Mouse (Mus musculus): ENCODE results near the gene Gm6525. TPM values are rescaled to one million over a fixed set of nuclear protein-coding genes. Genes with fewer than 3 reads are reported as not detected.

The Gm6525 gene
- polyA plus RNA-seq, 1 experiment from 2014 or later: 0.99 TPM

DNA sequence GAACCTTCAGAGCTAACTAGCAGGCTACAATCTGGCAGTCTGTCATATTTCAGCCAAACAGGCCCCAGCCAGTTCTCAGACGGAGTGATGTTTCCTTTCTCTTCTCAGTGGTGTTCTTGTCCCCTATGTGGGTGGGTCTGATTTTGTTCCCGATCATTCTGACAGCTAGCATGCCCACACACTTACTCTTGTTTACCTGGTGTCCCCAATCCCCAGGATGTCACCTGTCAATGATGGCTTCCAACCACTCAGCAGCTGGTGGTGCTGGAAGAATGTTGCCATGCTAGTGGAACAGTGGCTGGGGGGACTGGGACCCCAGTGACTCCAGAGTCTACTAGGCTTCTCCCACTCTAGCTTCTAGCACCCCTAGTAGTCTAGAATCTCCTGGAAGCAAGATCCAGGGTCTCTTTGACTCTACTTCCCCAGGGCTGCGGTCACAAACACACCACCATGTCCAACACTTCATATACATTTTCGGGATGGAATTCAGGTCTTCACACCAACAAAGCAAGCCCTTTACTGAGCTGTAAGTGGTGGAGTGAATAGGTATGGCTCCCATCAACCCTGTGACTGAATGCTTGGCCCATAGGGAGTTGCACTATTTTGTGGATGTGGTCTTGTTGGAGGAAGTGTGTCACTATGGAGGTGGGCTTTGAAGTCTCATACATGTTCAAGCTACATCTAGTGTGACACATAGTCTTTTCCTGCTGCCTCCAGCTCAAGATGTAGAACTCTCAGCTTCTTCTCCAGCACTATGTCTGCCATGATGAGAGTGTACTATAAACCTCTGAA lies 16.1 kb upstream of the Gm6525 start:
- no peak overlapping the region for H3K9ac ChIP-seq (ENCODE audit: low read depth, low read length)
- no peaks in the 10 kb centered on the region for H3K9me3 ChIP-seq (ENCODE audit: control insufficient read depth, low read length)
- H3K4me3 ChIP-seq (ENCODE audit: low read depth, low read length): no peak overlapping the region
- no peaks in the 10 kb centered on the region for H3K27me3 ChIP-seq (ENCODE audit: control insufficient read depth, insufficient read depth, low read length)
- no peak overlapping the region for H3K4me2 ChIP-seq (replicated peaks; ENCODE audit: low read depth, low read length)
- H3K36me3 ChIP-seq (ENCODE audit: control insufficient read depth, insufficient read depth, low read length): peaks cover 2% of the 10 kb centered on the region; the same call in 1 of the 2 replicates
- 85% methylated on average over 4 of the region's 4 CpGs for WGBS
- H3K4me1 ChIP-seq (replicated peaks; ENCODE audit: control insufficient read depth, insufficient read depth, low read length): no peaks in the 10 kb centered on the region
- H3K27ac ChIP-seq (ENCODE audit: low read depth, low read length): no peak overlapping the region
- DNase-seq (ENCODE audit: low spot score): no peak
- ATAC-seq (ENCODE audit: low FRiP score): no peak

- no peak for ATAC-seq (ENCODE audit: low FRiP score)
- WGBS: 94% methylated on average over 3 of the region's 3 CpGs
- Histone ChIP-seq H3K27me3 (ENCODE audit: control insufficient read depth, insufficient read depth, low read length) (no peaks in the 10 kb centered on the region), H3K27ac (ENCODE audit: low read depth, low read length) (no peak overlapping the region), H3K9me3 (ENCODE audit: control insufficient read depth, low read length) (no peaks in the 10 kb centered on the region), H3K4me2 (replicated peaks; ENCODE audit: low read depth, low read length) (no peak overlapping the region), H3K9ac (ENCODE audit: low read depth, low read length) (no peak overlapping the region), H3K36me3 (ENCODE audit: control insufficient read depth, insufficient read depth, low read length) (peaks cover 8% of the 10 kb centered on the region; the same call in 1 of the 2 replicates), H3K4me3 (ENCODE audit: low read depth, low read length) (no peak overlapping the region), H3K4me1 (replicated peaks; ENCODE audit: control insufficient read depth, insufficient read depth, low read length) (no peaks in the 10 kb centered on the region)
- no peak for DNase-seq (ENCODE audit: low spot score)
Observed at GRCm38 (mm10) chr3:84165391-84165790, 8.5 kb upstream of the Gm6525 start.

- Histone ChIP-seq H3K27me3 (ENCODE audit: control insufficient read depth, insufficient read depth, low read length) (no peaks in the 10 kb centered on the region), H3K4me3 (ENCODE audit: low read depth, low read length) (no peak overlapping the region), H3K27ac (ENCODE audit: low read depth, low read length) (no peak overlapping the region), H3K9me3 (ENCODE audit: control insufficient read depth, low read length) (no peaks in the 10 kb centered on the region), H3K9ac (ENCODE audit: low read depth, low read length) (no peak overlapping the region), H3K4me2 (replicated peaks; ENCODE audit: low read depth, low read length) (no peak overlapping the region), H3K4me1 (replicated peaks; ENCODE audit: control insufficient read depth, insufficient read depth, low read length) (no peaks in the 10 kb centered on the region), H3K36me3 (ENCODE audit: control insufficient read depth, insufficient read depth, low read length) (peaks cover 8% of the 10 kb centered on the region; the same call in 1 of the 2 replicates)
- no peak for DNase-seq (ENCODE audit: low spot score)
- 96% methylated on average over 5 of the region's 5 CpGs for WGBS
- no peak for ATAC-seq (ENCODE audit: low FRiP score)
Observed at GRCm38 (mm10) chr3:84166073-84166472, 7.8 kb upstream of the Gm6525 start.

DNA sequence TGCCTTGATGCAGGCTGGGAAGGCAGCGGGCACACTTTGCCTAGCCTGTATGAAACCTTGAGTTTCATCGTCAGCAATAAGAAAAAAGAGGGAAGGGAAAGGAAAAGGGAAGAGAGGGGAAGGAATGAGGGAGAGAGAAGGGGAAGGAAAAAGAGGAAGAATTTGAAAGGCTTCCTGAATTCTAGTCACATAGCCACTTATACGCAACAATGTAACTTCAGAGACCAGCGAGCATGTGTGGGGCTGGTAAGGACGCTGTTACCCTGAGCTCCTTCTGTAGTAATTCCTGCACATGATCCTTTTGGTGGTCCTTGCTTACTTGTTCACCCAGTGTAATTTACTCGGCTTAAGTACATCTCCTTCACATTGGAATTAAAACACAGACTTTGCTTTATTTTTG lies 5.0 kb upstream of the Gm6525 start:
- no peaks in the 10 kb centered on the region for H3K27me3 ChIP-seq (ENCODE audit: control insufficient read depth, insufficient read depth, low read length)
- H3K4me3 ChIP-seq (ENCODE audit: low read depth, low read length): no peak overlapping the region
- peaks cover 10% of the 10 kb centered on the region; the same call in 1 of the 2 replicates for H3K36me3 ChIP-seq (ENCODE audit: control insufficient read depth, insufficient read depth, low read length)
- no peaks in the 10 kb centered on the region for H3K9me3 ChIP-seq (ENCODE audit: control insufficient read depth, low read length)
- no peaks in the 10 kb centered on the region for H3K4me1 ChIP-seq (replicated peaks; ENCODE audit: control insufficient read depth, insufficient read depth, low read length)
- DNase-seq (ENCODE audit: low spot score): no peak
- WGBS: 96% methylated on average over 6 of the region's 6 CpGs
- H3K4me2 ChIP-seq (replicated peaks; ENCODE audit: low read depth, low read length): no peak overlapping the region
- H3K27ac ChIP-seq (ENCODE audit: low read depth, low read length): no peak overlapping the region
- no peak for ATAC-seq (ENCODE audit: low FRiP score)
- no peak overlapping the region for H3K9ac ChIP-seq (ENCODE audit: low read depth, low read length)

DNA sequence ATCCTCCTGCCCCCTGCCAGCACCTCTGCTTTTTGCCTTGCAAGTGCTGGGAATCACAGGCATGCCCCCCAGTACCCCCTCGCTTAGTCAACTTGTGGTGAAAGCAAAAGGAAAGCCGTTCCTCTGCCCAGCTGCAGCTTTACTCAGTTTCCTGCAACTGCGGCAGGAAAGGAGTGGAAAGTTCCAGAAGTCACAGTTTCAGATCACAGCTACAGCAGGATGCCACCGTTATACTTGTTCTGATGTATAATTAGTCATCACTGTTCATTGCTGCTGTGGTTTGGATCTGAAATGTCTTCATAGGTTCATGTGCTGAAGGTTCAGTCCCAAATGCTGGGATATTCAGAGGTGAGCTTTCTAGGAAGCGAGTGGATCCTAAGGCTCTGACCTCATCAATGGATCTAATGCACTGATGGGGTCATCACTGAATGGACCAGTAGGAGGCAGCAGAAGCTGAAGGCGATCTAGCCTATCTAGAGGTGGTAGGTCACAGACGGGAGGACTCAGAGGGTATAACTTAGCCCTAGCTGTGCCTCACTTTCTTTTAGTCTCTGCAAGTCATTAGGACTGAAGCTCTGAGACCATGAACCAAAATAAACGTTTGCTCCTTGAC lies 4.4 kb upstream of the Gm6525 start:
- ATAC-seq (ENCODE audit: low FRiP score): 0 out of 2 replicates have a peak, but pooled peaks have one; percentile 35
- H3K4me3 ChIP-seq (ENCODE audit: low read depth, low read length): no peak overlapping the region
- WGBS: 76% methylated on average over 8 of the region's 8 CpGs

GRCm38 (mm10) chr3:84172406-84172805 lies 1.5 kb upstream of the Gm6525 start:
- ATAC-seq (ENCODE audit: low FRiP score): no peak
- WGBS: 49% methylated on average over 11 of the region's 11 CpGs

More for the DNA sequence above, 4.4 kb upstream of the Gm6525 start:
- H3K27ac ChIP-seq (ENCODE audit: low read depth, low read length): no peak overlapping the region
- H3K4me2 ChIP-seq (replicated peaks; ENCODE audit: low read depth, low read length): no peak overlapping the region
- H3K27me3 ChIP-seq (ENCODE audit: control insufficient read depth, insufficient read depth, low read length): no peaks in the 10 kb centered on the region
- peaks cover 10% of the 10 kb centered on the region; the same call in 1 of the 2 replicates for H3K36me3 ChIP-seq (ENCODE audit: control insufficient read depth, insufficient read depth, low read length)
- H3K9me3 ChIP-seq (ENCODE audit: control insufficient read depth, low read length): no peaks in the 10 kb centered on the region
- no peak overlapping the region for H3K9ac ChIP-seq (ENCODE audit: low read depth, low read length)
- H3K4me1 ChIP-seq (replicated peaks; ENCODE audit: control insufficient read depth, insufficient read depth, low read length): no peaks in the 10 kb centered on the region
- no peak for DNase-seq (ENCODE audit: low spot score)

GRCm38 (mm10) chr3:84175337-84176315 lies 1.7 kb downstream of the Gm6525 start:
- Histone ChIP-seq H3K27me3 (ENCODE audit: control insufficient read depth, insufficient read depth, low read length) (no peaks in the 10 kb centered on the region), H3K9ac (ENCODE audit: low read depth, low read length) (no peak overlapping the region), H3K27ac (ENCODE audit: low read depth, low read length) (no peak overlapping the region), H3K4me3 (ENCODE audit: low read depth, low read length) (no peak overlapping the region), H3K4me2 (replicated peaks; ENCODE audit: low read depth, low read length) (no peak overlapping the region), H3K36me3 (ENCODE audit: control insufficient read depth, insufficient read depth, low read length) (0 out of 2 replicates have a peak, but pooled peaks cover 5% of the 10 kb centered on the region), H3K9me3 (ENCODE audit: control insufficient read depth, low read length) (no peaks in the 10 kb centered on the region), H3K4me1 (replicated peaks; ENCODE audit: control insufficient read depth, insufficient read depth, low read length) (no peaks in the 10 kb centered on the region)
- WGBS: 51% methylated on average over 7 of the region's 7 CpGs
- DNase-seq (ENCODE audit: low spot score): peak; percentile 80
- ATAC-seq (ENCODE audit: low FRiP score): peak; percentile 60; the same call in 1 of the 2 replicates

More at GRCm38 (mm10) chr3:84172406-84172805, 1.5 kb upstream of the Gm6525 start:
- no peak overlapping the region for H3K4me3 ChIP-seq (ENCODE audit: low read depth, low read length)
- H3K9me3 ChIP-seq (ENCODE audit: control insufficient read depth, low read length): no peaks in the 10 kb centered on the region
- no peak overlapping the region for H3K9ac ChIP-seq (ENCODE audit: low read depth, low read length)
- no peak overlapping the region for H3K4me2 ChIP-seq (replicated peaks; ENCODE audit: low read depth, low read length)
- no peaks in the 10 kb centered on the region for H3K27me3 ChIP-seq (ENCODE audit: control insufficient read depth, insufficient read depth, low read length)
- peaks cover 6% of the 10 kb centered on the region; the same call in 1 of the 2 replicates for H3K36me3 ChIP-seq (ENCODE audit: control insufficient read depth, insufficient read depth, low read length)
- no peak overlapping the region for H3K27ac ChIP-seq (ENCODE audit: low read depth, low read length)
- no peaks in the 10 kb centered on the region for H3K4me1 ChIP-seq (replicated peaks; ENCODE audit: control insufficient read depth, insufficient read depth, low read length)
- DNase-seq (ENCODE audit: low spot score): no peak

DNA sequence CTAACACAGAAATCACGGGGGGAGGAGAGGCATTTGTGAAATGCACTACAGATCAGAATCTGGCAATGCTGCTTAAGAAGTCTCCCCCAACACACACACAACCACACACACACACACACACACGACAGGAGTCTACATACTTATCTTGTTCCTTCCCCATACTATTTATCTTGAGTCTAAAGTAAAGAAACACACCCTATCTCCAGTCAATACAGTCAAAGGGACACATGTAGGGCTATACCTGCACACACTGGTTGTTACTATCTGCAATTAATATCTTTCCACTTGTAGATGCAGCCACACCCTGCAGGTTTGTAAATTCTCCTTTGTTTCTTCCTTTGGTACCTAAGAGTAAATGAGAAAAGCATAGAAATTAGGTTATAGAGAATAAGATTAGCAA lies 3.9 kb downstream of the Gm6525 start:
- no peak overlapping the region for H3K9ac ChIP-seq (ENCODE audit: low read depth, low read length)

More for the DNA sequence above, 3.9 kb downstream of the Gm6525 start:
- ATAC-seq (ENCODE audit: low FRiP score): no peak
- 0 out of 2 replicates have a peak, but pooled peaks cover 3% of the 10 kb centered on the region for H3K36me3 ChIP-seq (ENCODE audit: control insufficient read depth, insufficient read depth, low read length)
- no peak for DNase-seq (ENCODE audit: low spot score)
- H3K4me2 ChIP-seq (replicated peaks; ENCODE audit: low read depth, low read length): no peak overlapping the region
- 88% methylated on average over 2 of the region's 2 CpGs for WGBS
- no peak overlapping the region for H3K27ac ChIP-seq (ENCODE audit: low read depth, low read length)
- H3K27me3 ChIP-seq (ENCODE audit: control insufficient read depth, insufficient read depth, low read length): no peaks in the 10 kb centered on the region
- no peaks in the 10 kb centered on the region for H3K4me1 ChIP-seq (replicated peaks; ENCODE audit: control insufficient read depth, insufficient read depth, low read length)
- H3K4me3 ChIP-seq (ENCODE audit: low read depth, low read length): no peak overlapping the region
- no peaks in the 10 kb centered on the region for H3K9me3 ChIP-seq (ENCODE audit: control insufficient read depth, low read length)

All from hindbrain, embryonic 11.5 days (tissue).